Mouse (Mus musculus) spleen, adult 2 months (tissue): ENCODE results near the gene Olfr1348. TPM values are rescaled to one million over a fixed set of nuclear protein-coding genes. Genes with fewer than 3 reads are reported as not detected.
"Not testable (repeated sequence)": the region's sequence is repeated elsewhere in the genome, so short reads cannot be mapped to it uniquely, and the experiment has no call there.

Experiments
- DNase-seq, 2 experiments: peaks; one replicate each; pipeline versions ENCODE4 v3.0.0 to v3.0.0-alpha.2; 2012 to 2021; ENCODE audit warnings: low spot score in 2 of 2, low read depth in 1 of 2
- H3K27ac ChIP-seq: fragments of 200-500 bp; 2 replicates; pipeline ENCODE4 v1.5.1; 2012; ENCODE audit warnings: low read length, inconsistent platforms; ENCODE audit not compliant: insufficient read depth
- H3K27me3 ChIP-seq: fragments of 200-500 bp; 2 replicates; pipeline ENCODE4 v1.6.1; 2012; ENCODE audit warnings: mild to moderate bottlenecking, moderate library complexity, low read length, inconsistent platforms; ENCODE audit not compliant: control insufficient read depth, insufficient read depth
- H3K36me3 ChIP-seq: fragments of 200-500 bp; 2 replicates; pipeline ENCODE4 v1.6.1; 2012; ENCODE audit warnings: mild to moderate bottlenecking, low read length, inconsistent platforms; ENCODE audit not compliant: control insufficient read depth, insufficient read depth
- H3K4me1 ChIP-seq: fragments of 200-500 bp; 2 replicates; pipeline ENCODE4 v1.6.1; 2011; ENCODE audit warnings: inconsistent platforms; ENCODE audit not compliant: control insufficient read depth, insufficient read depth, insufficient read length
- H3K4me3 ChIP-seq: fragments of 200-500 bp; 2 replicates; pipeline ENCODE4 v1.5.1; 2011; ENCODE audit warnings: mild to moderate bottlenecking, inconsistent platforms; ENCODE audit not compliant: insufficient read depth, insufficient read length; ENCODE audit errors: extremely low read depth
- CTCF ChIP-seq: fragments of 200-500 bp; IDR thresholded peaks from 2 replicates; pipeline ENCODE4 v1.5.1; 2011; ENCODE audit warnings: mild to moderate bottlenecking, inconsistent platforms; ENCODE audit not compliant: insufficient read depth, insufficient read length, insufficient replicate concordance; ENCODE audit errors: extremely low read depth
- POLR2A ChIP-seq: fragments of 200-500 bp; IDR thresholded peaks from 2 replicates; pipeline ENCODE4 v1.6.1; 2011; ENCODE audit warnings: low read depth, low read length, inconsistent platforms
- WGBS: fragments of 180-500 bp; shearing (Covaris S2); methylation state at CpG from one replicate; pipeline ENCODE4 v1.1.7; 2018; 5-methylcytosine and 5-hydroxymethylcytosine counted together
- polyA plus RNA-seq: library from polyadenylated mRNA; depleted of rRNA; stranded (reverse); fragments of >200 nt; gene quantifications from 2 replicates; pipeline ENCODE4 v1.2.3, GENCODE M21; 2012; rRNA removed

Olfr1348 gene
- not detected in 2 replicates for polyA plus RNA-seq

- Histone ChIP-seq H3K4me3 (no peak within 1 kb of the TSS), H3K4me1 (no peaks in the 10 kb centered on the region), H3K27ac (no peak within 1 kb of the TSS), H3K36me3 (no peaks in the 10 kb centered on the region), H3K27me3 (no peaks in the 10 kb centered on the region)
- TF ChIP-seq POLR2A (no peak), CTCF (no peak)
- no peak for DNase-seq
- WGBS = 92% methylated on average over 1 of the region's 1 CpGs
These were observed at the start of gene Olfr1348 for GRCm38 (mm10) chr7:6508648-6509047. TSS of gene Olfr1348 (minus strand) at chr7:6508748.

- no peak overlapping the region for H3K4me3 ChIP-seq
- DNase-seq = no peak
- WGBS = 68% methylated on average over 5 of the region's 5 CpGs
- TF ChIP-seq CTCF (peak; percentile 9; the same call in 1 of the 2 replicates), POLR2A (no peak)
- no peaks in the 10 kb centered on the region for H3K36me3 ChIP-seq
- no peaks in the 10 kb centered on the region for H3K27me3 ChIP-seq
- H3K27ac ChIP-seq = no peak overlapping the region
- no peaks in the 10 kb centered on the region for H3K4me1 ChIP-seq
These were observed 17.6 kb upstream of the Olfr1348 start for GRCm38 (mm10) chr7:6526141-6526540.

- WGBS = 62% methylated on average over 3 of the region's 3 CpGs
- DNase-seq = no peak
- H3K27me3 ChIP-seq = no peaks in the 10 kb centered on the region
- no peaks in the 10 kb centered on the region for H3K36me3 ChIP-seq
- H3K27ac ChIP-seq = no peak overlapping the region
- no peaks in the 10 kb centered on the region for H3K4me1 ChIP-seq
- H3K4me3 ChIP-seq = no peak overlapping the region
- TF ChIP-seq CTCF (no peak), POLR2A (no peak)
These were observed 16.5 kb upstream of the Olfr1348 start for GRCm38 (mm10) chr7:6525001-6525400.

GRCm38 (mm10) chr7:6522850-6523249, 14.3 kb upstream of the Olfr1348 start, which contains the start of gene Olfr1349:
TSS of gene Olfr1349 (minus strand) at chr7:6522950.
- H3K27ac ChIP-seq = no peak within 1 kb of the TSS
- no peak within 1 kb of the TSS for H3K4me3 ChIP-seq
- 83% methylated on average over 5 of the region's 5 CpGs for WGBS
- TF ChIP-seq CTCF (no peak), POLR2A (no peak)
- no peak for DNase-seq
- no peaks in the 10 kb centered on the region for H3K36me3 ChIP-seq
- H3K27me3 ChIP-seq = no peaks in the 10 kb centered on the region
- H3K4me1 ChIP-seq = no peaks in the 10 kb centered on the region

- H3K27ac ChIP-seq = no peak overlapping the region
- no peak for DNase-seq
- H3K36me3 ChIP-seq = no peaks in the 10 kb centered on the region
- no peak overlapping the region for H3K4me3 ChIP-seq
- H3K4me1 ChIP-seq = no peaks in the 10 kb centered on the region
- no peak for TF ChIP-seq POLR2A
- no peak for TF ChIP-seq CTCF
- H3K27me3 ChIP-seq = no peaks in the 10 kb centered on the region
- 41% methylated on average over 1 of the region's 1 CpGs for WGBS
These were observed 13.1 kb upstream of the Olfr1348 start for GRCm38 (mm10) chr7:6521666-6522065.

- Histone ChIP-seq H3K4me1 (no peaks in the 10 kb centered on the region), H3K4me3 (no peak within 1 kb of the TSS), H3K27ac (no peak within 1 kb of the TSS), H3K36me3 (no peaks in the 10 kb centered on the region), H3K27me3 (no peaks in the 10 kb centered on the region)
- no peak for TF ChIP-seq POLR2A
- TF ChIP-seq CTCF = no peak
- no peak for DNase-seq
- 62% methylated on average over 1 of the region's 1 CpGs for WGBS
These were observed 8.9 kb downstream of the Olfr1348 start, which contains the start of gene Olfr1347 for GRCm38 (mm10) chr7:6499655-6500054. TSS of gene Olfr1347 (minus strand) at chr7:6499755.

- 16% methylated on average over 2 of the region's 2 CpGs for WGBS
- no peak for TF ChIP-seq CTCF
- TF ChIP-seq POLR2A = no peak
- no peaks in the 10 kb centered on the region for H3K4me1 ChIP-seq
- no peaks in the 10 kb centered on the region for H3K36me3 ChIP-seq
- no peak within 1 kb of the TSS for H3K4me3 ChIP-seq
- H3K27me3 ChIP-seq = no peaks in the 10 kb centered on the region
- DNase-seq = no peak
- no peak within 1 kb of the TSS for H3K27ac ChIP-seq
These were observed 21.7 kb downstream of the Olfr1348 start, which contains the start of gene Olfr5 for GRCm38 (mm10) chr7:6486841-6487240. TSS of gene Olfr5 (minus strand) at chr7:6486941.

- not testable (repeated sequence) for DNase-seq, H3K4me3 ChIP-seq, H3K4me1 ChIP-seq, H3K36me3 ChIP-seq, H3K27ac ChIP-seq, H3K27me3 ChIP-seq
- 84% methylated on average over 2 of the region's 2 CpGs for WGBS
These were observed 30.9 kb downstream of the Olfr1348 start for GRCm38 (mm10) chr7:6477633-6478032.
